Comparison of ENCODE assay signal across 21 mouse cellular contexts in genomic region chr10:71617156-71617555, GRCm38 (mm10).
DNase-seq lines count a peak whose midpoint lies in the region; TF ChIP-seq lines count a peak whose summit lies in the region.
"Had no signal": no experiment of that assay in that cellular context is flagged by ENCODE, and none has a peak within 500 bp of the region (broad histone marks: within the 10 kb centered on the region; RNA-seq: fewer than 3 reads in every experiment).

No protein-coding gene starts in this region.

- intact Hi-C loops in gastrocnemius, adult 2 months (cut with DNase I) = no loop called here

- TF ChIP-seq CTCF in gastrocnemius, adult 2 months (IDR thresholded peaks at IDR 0.05) = no peak

- H3K27ac ChIP-seq in gastrocnemius, adult 2 months = no peak overlapping the region
- H3K27ac ChIP-seq: hindbrain, postnatal 0 days; kidney, postnatal 0 days; layer of hippocampus, adult 2 months; liver, embryonic 12.5 days; neural tube, embryonic 15.5 days had no signal

- no peak overlapping the region for H3K4me3 ChIP-seq in gastrocnemius, adult 2 months
- H3K4me3 ChIP-seq: layer of hippocampus, adult 2 months; liver, embryonic 12.5 days; neural tube, embryonic 15.5 days had no signal

- DNase-seq in gastrocnemius, adult 2 months = peak; percentile 11
- DNase-seq in gastrocnemius, postnatal 4 days (ENCODE audit: low spot score in 2 of 2) = no peak
- DNase-seq in brain, adult 2 months (ENCODE audit: low read depth, low spot score) = peak; percentile 63
- peak; percentile 29 to 45 for DNase-seq in frontal cortex, postnatal 36 days (ENCODE audit: low spot score in 2 of 2)
- DNase-seq in right cerebral cortex, postnatal 10 days (ENCODE audit: low spot score in 2 of 2) = peak; percentile 60 to 69
- no peak for DNase-seq in B cell, adult 2 months
- no peak for DNase-seq in kidney, adult 9 months
- DNase-seq in adrenal gland, postnatal 25 days = no peak
- DNase-seq: adrenal gland, postnatal 14 days; cerebellum, adult 18-20 months; cerebellum, postnatal 25 days; heart, adult 18-20 months; heart, postnatal 36 days; kidney, adult 11 months; lung, adult 2 months; lung, postnatal 36 days had no signal

Comparison
In these comparisons a context has a peak if more than half of its experiments do, and no peak if none do; other contexts are left out.
1. DNase-seq: peak in gastrocnemius, adult 2 months (single experiment), brain, adult 2 months (single experiment), frontal cortex, postnatal 36 days (2 of 2) and right cerebral cortex, postnatal 10 days (2 of 2); none in gastrocnemius, postnatal 4 days (0 of 2), B cell, adult 2 months (0 of 2), kidney, adult 9 months (single experiment) and adrenal gland, postnatal 25 days (single experiment).